Mouse (Mus musculus) bone marrow, adult 2 months (tissue): Measurements from ENCODE around the gene 4930402H24Rik.

Source experiments
- CTCF ChIP-seq: fragments of 200-500 bp; IDR thresholded peaks from 2 replicates; pipeline ENCODE4 v1.5.1; 2011; ENCODE audit warnings: low read length, control low read depth; ENCODE audit not compliant: control insufficient read depth, insufficient read depth
- POLR2A ChIP-seq: fragments of 200-500 bp; IDR thresholded peaks from 2 replicates; pipeline ENCODE4 v1.6.1; 2011; ENCODE audit warnings: low read depth, mild to moderate bottlenecking, control low read depth, low read length, borderline replicate concordance; ENCODE audit not compliant: control insufficient read depth

DNA sequence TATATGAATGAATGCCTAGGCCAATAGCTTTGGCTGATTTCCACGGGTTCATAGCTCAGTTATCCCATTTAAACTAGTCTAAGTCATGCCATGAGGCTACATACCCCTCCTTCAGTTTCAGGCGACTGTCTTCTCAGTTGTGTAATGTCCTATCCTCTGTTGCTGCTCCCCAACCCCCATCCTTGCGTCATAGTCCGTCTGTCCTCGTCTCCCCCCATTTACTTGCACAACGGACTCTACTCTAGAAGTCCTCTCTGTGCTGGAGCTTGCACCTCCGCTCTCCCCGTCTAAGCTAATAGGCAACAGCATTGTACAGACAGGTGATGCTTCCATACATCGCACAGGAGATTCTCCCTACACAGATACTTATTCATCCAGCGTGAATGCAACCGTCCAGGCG, 26.7 kb upstream of the 4930402H24Rik start:
- no peak for TF ChIP-seq CTCF
- TF ChIP-seq POLR2A = no peak
